Mouse (Mus musculus): Measurements from ENCODE around the gene Olfr313.

DNA sequence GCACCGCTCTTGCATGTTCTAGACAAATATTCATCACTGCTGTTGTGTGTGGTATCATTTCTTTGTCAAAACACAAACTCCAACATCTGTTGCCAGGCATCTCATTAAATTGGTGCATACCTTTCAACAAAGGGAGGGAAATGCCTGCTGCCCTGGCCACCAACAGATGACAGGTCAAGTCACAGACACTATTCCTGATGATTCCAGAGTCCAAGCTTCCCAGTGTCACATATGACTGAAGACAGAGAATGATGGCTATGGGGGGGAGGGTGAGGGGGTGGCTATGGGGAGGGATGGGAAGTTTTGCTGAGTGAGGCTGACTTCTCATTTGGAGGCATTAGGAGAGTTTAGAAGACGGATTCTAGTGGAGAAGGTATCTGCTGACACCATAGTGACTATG, 30.6 kb upstream of the Olfr313 start:
- TF ChIP-seq CTCF (IDR thresholded peaks at IDR 0.05; ENCODE audit: insufficient read depth, low read depth, low read length) (no peak), POLR2A (IDR thresholded peaks at IDR 0.05; ENCODE audit: insufficient read depth, low read depth, low read length) (no peak)
